Mouse (Mus musculus): Measurements from ENCODE around the gene Rab40c. TPM values are rescaled to one million over a fixed set of nuclear protein-coding genes. Genes with fewer than 3 reads are reported as not detected.

Rab40c gene
- polyA plus RNA-seq, 1 experiment from 2014 or later, result 25.1 TPM

- 4% methylated on average over 5 of the region's 5 CpGs for WGBS
- peaks cover 24% of the 10 kb centered on the region for H3K36me3 ChIP-seq (ENCODE audit: control insufficient read depth, insufficient read depth, low read length)
- H3K27ac ChIP-seq (ENCODE audit: low read depth, low read length), result no peak overlapping the region
- H3K27me3 ChIP-seq (ENCODE audit: control insufficient read depth, insufficient read depth, low read length), result no peaks in the 10 kb centered on the region
- ATAC-seq (ENCODE audit: low read depth), result no peak
- no peaks in the 10 kb centered on the region for H3K9me3 ChIP-seq (ENCODE audit: control insufficient read depth, low read length)
- H3K4me3 ChIP-seq (ENCODE audit: low read depth, low read length), result no peak overlapping the region
- no peak overlapping the region for H3K4me2 ChIP-seq (ENCODE audit: low read depth, low read length)
- peaks cover 8% of the 10 kb centered on the region for H3K4me1 ChIP-seq (ENCODE audit: control insufficient read depth, insufficient read depth, low read length)
- no peak overlapping the region for H3K9ac ChIP-seq (replicated peaks; ENCODE audit: low read depth, low read length)
Measured at GRCm38 (mm10) chr17:25880913-25881641, 38.5 kb downstream of the Rab40c start.

- peaks cover 24% of the 10 kb centered on the region for H3K36me3 ChIP-seq (ENCODE audit: control insufficient read depth, insufficient read depth, low read length)
- H3K9ac ChIP-seq (replicated peaks; ENCODE audit: low read depth, low read length), result no peak within 1 kb of the TSS
- no peak for ATAC-seq (ENCODE audit: low read depth)
- no peaks in the 10 kb centered on the region for H3K27me3 ChIP-seq (ENCODE audit: control insufficient read depth, insufficient read depth, low read length)
- WGBS, result 16% methylated on average over 5 of the region's 5 CpGs
- H3K4me3 ChIP-seq (ENCODE audit: low read depth, low read length), result no peak within 1 kb of the TSS
- no peaks in the 10 kb centered on the region for H3K9me3 ChIP-seq (ENCODE audit: control insufficient read depth, low read length)
- 0 out of 2 replicates have a peak within 1 kb of the TSS, but pooled peaks have one; percentile 22 for H3K27ac ChIP-seq (ENCODE audit: low read depth, low read length)
- H3K4me2 ChIP-seq (ENCODE audit: low read depth, low read length), result no peak within 1 kb of the TSS
- H3K4me1 ChIP-seq (ENCODE audit: control insufficient read depth, insufficient read depth, low read length), result peaks cover 10% of the 10 kb centered on the region
Measured at GRCm38 (mm10) chr17:25880196-25880910, 39.2 kb downstream of the Rab40c start, which contains the start of gene Wfikkn1. Gene Wfikkn1, minus strand, starts transcription at chr17:25880858.

- no peak for ATAC-seq (ENCODE audit: low read depth)
- Histone ChIP-seq H3K9me3 (ENCODE audit: control insufficient read depth, low read length) (no peaks in the 10 kb centered on the region), H3K27me3 (ENCODE audit: control insufficient read depth, insufficient read depth, low read length) (no peaks in the 10 kb centered on the region), H3K4me3 (ENCODE audit: low read depth, low read length) (no peak overlapping the region), H3K4me1 (ENCODE audit: control insufficient read depth, insufficient read depth, low read length) (peaks cover 10% of the 10 kb centered on the region), H3K4me2 (ENCODE audit: low read depth, low read length) (no peak overlapping the region), H3K27ac (ENCODE audit: low read depth, low read length) (no peak overlapping the region), H3K9ac (replicated peaks; ENCODE audit: low read depth, low read length) (no peak overlapping the region), H3K36me3 (ENCODE audit: control insufficient read depth, insufficient read depth, low read length) (peaks cover 20% of the 10 kb centered on the region)
- 50% methylated on average over 8 of the region's 8 CpGs for WGBS
Measured at GRCm38 (mm10) chr17:25879750-25880149, 39.8 kb downstream of the Rab40c start.

GRCm38 (mm10) chr17:25879261-25879660, 40.3 kb downstream of the Rab40c start:
- no peak overlapping the region for H3K4me3 ChIP-seq (ENCODE audit: low read depth, low read length)
- H3K27me3 ChIP-seq (ENCODE audit: control insufficient read depth, insufficient read depth, low read length), result no peaks in the 10 kb centered on the region
- ATAC-seq (ENCODE audit: low read depth), result no peak
- peaks cover 15% of the 10 kb centered on the region for H3K36me3 ChIP-seq (ENCODE audit: control insufficient read depth, insufficient read depth, low read length)
- H3K9me3 ChIP-seq (ENCODE audit: control insufficient read depth, low read length), result no peaks in the 10 kb centered on the region
- peaks cover 10% of the 10 kb centered on the region for H3K4me1 ChIP-seq (ENCODE audit: control insufficient read depth, insufficient read depth, low read length)
- WGBS, result 38% methylated on average over 4 of the region's 4 CpGs
- H3K27ac ChIP-seq (ENCODE audit: low read depth, low read length), result no peak overlapping the region
- H3K4me2 ChIP-seq (ENCODE audit: low read depth, low read length), result no peak overlapping the region
- H3K9ac ChIP-seq (replicated peaks; ENCODE audit: low read depth, low read length), result no peak overlapping the region

GRCm38 (mm10) chr17:25878611-25879180, 40.8 kb downstream of the Rab40c start:
- no peak overlapping the region for H3K27ac ChIP-seq (ENCODE audit: low read depth, low read length)
- H3K36me3 ChIP-seq (ENCODE audit: control insufficient read depth, insufficient read depth, low read length), result peaks cover 15% of the 10 kb centered on the region
- 87% methylated on average over 19 of the region's 19 CpGs for WGBS

GRCm38 (mm10) chr17:25877741-25878610, 41.6 kb downstream of the Rab40c start:
- Histone ChIP-seq H3K27me3 (ENCODE audit: control insufficient read depth, insufficient read depth, low read length) (no peaks in the 10 kb centered on the region), H3K36me3 (ENCODE audit: control insufficient read depth, insufficient read depth, low read length) (peaks cover 10% of the 10 kb centered on the region), H3K9me3 (ENCODE audit: control insufficient read depth, low read length) (no peaks in the 10 kb centered on the region), H3K9ac (replicated peaks; ENCODE audit: low read depth, low read length) (no peak overlapping the region), H3K4me1 (ENCODE audit: control insufficient read depth, insufficient read depth, low read length) (peaks cover 14% of the 10 kb centered on the region), H3K4me2 (ENCODE audit: low read depth, low read length) (no peak overlapping the region), H3K4me3 (ENCODE audit: low read depth, low read length) (no peak overlapping the region), H3K27ac (ENCODE audit: low read depth, low read length) (no peak overlapping the region)
- 96% methylated on average over 32 of the region's 32 CpGs for WGBS
- no peak for ATAC-seq (ENCODE audit: low read depth)

More at GRCm38 (mm10) chr17:25878611-25879180, 40.8 kb downstream of the Rab40c start:
- no peak overlapping the region for H3K4me2 ChIP-seq (ENCODE audit: low read depth, low read length)
- peaks cover 14% of the 10 kb centered on the region for H3K4me1 ChIP-seq (ENCODE audit: control insufficient read depth, insufficient read depth, low read length)
- no peaks in the 10 kb centered on the region for H3K27me3 ChIP-seq (ENCODE audit: control insufficient read depth, insufficient read depth, low read length)
- H3K9ac ChIP-seq (replicated peaks; ENCODE audit: low read depth, low read length), result no peak overlapping the region
- ATAC-seq (ENCODE audit: low read depth), result no peak
- H3K4me3 ChIP-seq (ENCODE audit: low read depth, low read length), result no peak overlapping the region
- H3K9me3 ChIP-seq (ENCODE audit: control insufficient read depth, low read length), result no peaks in the 10 kb centered on the region

GRCm38 (mm10) chr17:25877025-25877424, 42.5 kb downstream of the Rab40c start:
- no peak overlapping the region for H3K9ac ChIP-seq (replicated peaks; ENCODE audit: low read depth, low read length)
- no peak overlapping the region for H3K27ac ChIP-seq (ENCODE audit: low read depth, low read length)
- no peak overlapping the region for H3K4me3 ChIP-seq (ENCODE audit: low read depth, low read length)
- H3K27me3 ChIP-seq (ENCODE audit: control insufficient read depth, insufficient read depth, low read length), result no peaks in the 10 kb centered on the region
- H3K9me3 ChIP-seq (ENCODE audit: control insufficient read depth, low read length), result no peaks in the 10 kb centered on the region
- no peak for ATAC-seq (ENCODE audit: low read depth)
- WGBS, result 93% methylated on average over 3 of the region's 3 CpGs
- peaks cover 14% of the 10 kb centered on the region for H3K4me1 ChIP-seq (ENCODE audit: control insufficient read depth, insufficient read depth, low read length)
- H3K4me2 ChIP-seq (ENCODE audit: low read depth, low read length), result no peak overlapping the region
- H3K36me3 ChIP-seq (ENCODE audit: control insufficient read depth, insufficient read depth, low read length), result peaks cover 10% of the 10 kb centered on the region

- Histone ChIP-seq H3K27me3 (ENCODE audit: control insufficient read depth, insufficient read depth, low read length) (no peaks in the 10 kb centered on the region), H3K4me2 (ENCODE audit: low read depth, low read length) (peak overlapping the region; percentile 95), H3K9ac (replicated peaks; ENCODE audit: low read depth, low read length) (peak overlapping the region; percentile 85), H3K4me1 (ENCODE audit: control insufficient read depth, insufficient read depth, low read length) (peaks cover 14% of the 10 kb centered on the region), H3K27ac (ENCODE audit: low read depth, low read length) (no peak overlapping the region; the same call in 1 of the 2 replicates), H3K4me3 (ENCODE audit: low read depth, low read length) (peak overlapping the region; percentile 75), H3K36me3 (ENCODE audit: control insufficient read depth, insufficient read depth, low read length) (peaks cover 10% of the 10 kb centered on the region), H3K9me3 (ENCODE audit: control insufficient read depth, low read length) (no peaks in the 10 kb centered on the region)
- ATAC-seq (ENCODE audit: low read depth), result no peak
- WGBS, result 64% methylated on average over 10 of the region's 10 CpGs
Measured at GRCm38 (mm10) chr17:25876347-25876915, 43.1 kb downstream of the Rab40c start.
